Mouse (Mus musculus) CH12F3 (cell line): ENCODE data around the gene Acp1.

Experiments
- in situ Hi-C: fragments of 300-500 bp; cut with MboI; formaldehyde crosslinking; loops from 2 replicates; pipeline ENCODE4 v1.14.3; 2020; ENCODE audit warnings: low sequenced_read_pairs

The Acp1 gene

GRCm38 (mm10) chr12:30911261-30912047 is at the start of gene Acp1, which contains the start of gene Sh3yl1:
Gene Acp1, minus strand, starts transcription at chr12:30911589.
Gene Sh3yl1, plus strand, starts transcription at chr12:30911668.
- in situ Hi-C loops, result no loop called here

GRCm38 (mm10) chr12:30944197-30944596 is 32.8 kb upstream of the Acp1 start:
- in situ Hi-C loops, result no loop called here

GRCm38 (mm10) chr12:30943057-30943986 is 31.9 kb upstream of the Acp1 start:
- in situ Hi-C loops, result no loop called here

- in situ Hi-C loops, result no loop called here
Measured at GRCm38 (mm10) chr12:30936899-30937298, 25.5 kb upstream of the Acp1 start.

- in situ Hi-C loops, result no loop called here
Measured at GRCm38 (mm10) chr12:30933299-30933698, 21.9 kb upstream of the Acp1 start.

- in situ Hi-C loops, result no loop called here
Measured at GRCm38 (mm10) chr12:30928182-30928581, 16.8 kb upstream of the Acp1 start.

GRCm38 (mm10) chr12:30922401-30922800 is 11.0 kb upstream of the Acp1 start:
- in situ Hi-C loops, result no loop called here

GRCm38 (mm10) chr12:30912840-30913239 is 1.5 kb upstream of the Acp1 start:
- in situ Hi-C loops, result no loop called here

GRCm38 (mm10) chr12:30912048-30912381 is 626 bp upstream of the Acp1 start:
- in situ Hi-C loops, result no loop called here

- in situ Hi-C loops, result no loop called here
Measured at GRCm38 (mm10) chr12:30910860-30911259, 529 bp downstream of the Acp1 start.

- in situ Hi-C loops, result no loop called here
Measured at GRCm38 (mm10) chr12:30909881-30910280, 1.5 kb downstream of the Acp1 start.

- in situ Hi-C loops, result no loop called here
Measured at GRCm38 (mm10) chr12:30908658-30909057, 2.7 kb downstream of the Acp1 start.

GRCm38 (mm10) chr12:30897039-30897438 is 14.3 kb downstream of the Acp1 start:
- in situ Hi-C loops, result no loop called here

- in situ Hi-C loops, result no loop called here
Measured at GRCm38 (mm10) chr12:30891438-30891837, 20.0 kb downstream of the Acp1 start.

- in situ Hi-C loops, result no loop called here
Measured at GRCm38 (mm10) chr12:30890067-30890466, 21.3 kb downstream of the Acp1 start.

- in situ Hi-C loops, result loop anchor here (10.0 kb wide), 1 partner anchor 293 kb away; no protein-coding TSS in a partner anchor
Measured at GRCm38 (mm10) chr12:30888003-30888402, 23.4 kb downstream of the Acp1 start.

- in situ Hi-C loops, result loop anchor here (10.0 kb wide), 1 partner anchor 291 kb away; no protein-coding TSS in a partner anchor
Measured at GRCm38 (mm10) chr12:30885891-30886290, 25.5 kb downstream of the Acp1 start.

- in situ Hi-C loops, result loop anchor here (10.0 kb wide), 1 partner anchor 290 kb away; no protein-coding TSS in a partner anchor
Measured at GRCm38 (mm10) chr12:30884622-30885230, 26.7 kb downstream of the Acp1 start.

GRCm38 (mm10) chr12:30883986-30884621 is 27.3 kb downstream of the Acp1 start, which contains the start of gene Alkal2:
Gene Alkal2, plus strand, starts transcription at chr12:30884322.
- in situ Hi-C loops, result loop anchor here (10.0 kb wide), 1 partner anchor 289 kb away; no protein-coding TSS in a partner anchor

GRCm38 (mm10) chr12:30883592-30883985 is 27.8 kb downstream of the Acp1 start:
- in situ Hi-C loops, result loop anchor here (10.0 kb wide), 1 partner anchor 289 kb away; no protein-coding TSS in a partner anchor
